Mouse (Mus musculus) cerebellum, adult 9-11 months (tissue): ENCODE measurements around the gene Olfr1245.
"Not testable (repeated sequence)": the region's sequence is repeated elsewhere in the genome, so short reads cannot be mapped to it uniquely, and the experiment has no call there.

Source experiments
- DNase-seq: peaks from one replicate; pipeline ENCODE4 v3.0.0; 2022

The Olfr1245 gene

GRCm38 (mm10) chr2:89578347-89578746, at the start of gene Olfr1245:
Olfr1245 (minus strand) TSS chr2:89578447.
- no peak for DNase-seq

GRCm38 (mm10) chr2:89618145-89618544, 39.9 kb upstream of the Olfr1245 start, which contains the start of gene Olfr1248:
Olfr1248 (minus strand) TSS chr2:89618245.
- not testable (repeated sequence) for DNase-seq

GRCm38 (mm10) chr2:89614030-89614429, 35.8 kb upstream of the Olfr1245 start, which contains the start of gene Olfr1247:
Olfr1247 (minus strand) TSS chr2:89614130.
- no peak for DNase-seq

- DNase-seq, result no peak
These were observed 14.8 kb upstream of the Olfr1245 start, which contains the start of gene Olfr1246 for GRCm38 (mm10) chr2:89593057-89593456. Olfr1246 (minus strand) TSS chr2:89593157.

- DNase-seq, result not testable (repeated sequence)
These were observed 15.5 kb downstream of the Olfr1245 start for GRCm38 (mm10) chr2:89562706-89563105.

- DNase-seq, result no peak
These were observed 33.7 kb downstream of the Olfr1245 start for GRCm38 (mm10) chr2:89544516-89544915.

- no peak for DNase-seq
These were observed 38.3 kb downstream of the Olfr1245 start for GRCm38 (mm10) chr2:89539923-89540322.

- no peak for DNase-seq
These were observed 46.9 kb downstream of the Olfr1245 start, which contains the start of gene Olfr1243 for GRCm38 (mm10) chr2:89531387-89531786. Olfr1243 (minus strand) TSS chr2:89531487.
